Mouse (Mus musculus) limb, embryonic 11.5 days (tissue): ENCODE measurements around the gene Rsph6a. TPM values are rescaled to one million over a fixed set of nuclear protein-coding genes. Genes with fewer than 3 reads are reported as not detected.
"Not testable (repeated sequence)": the region's sequence is repeated elsewhere in the genome, so short reads cannot be mapped to it uniquely, and the experiment has no call there.

Source experiments
- ATAC-seq: fragments of 200-750 bp; cut with Nextera tagmentation; 2 replicates; pipeline ENCODE4 v1.8.0; 2017; ENCODE audit warnings: low read depth; ENCODE audit not compliant: insufficient number of reproducible peaks, low FRiP score, low TSS enrichment
- DNase-seq: peaks from one replicate; pipeline ENCODE4 v3.0.0-alpha.2; 2015; ENCODE audit warnings: low spot score
- H3K27ac ChIP-seq: fragments of 300-500 bp; sonication (generic); replicated peaks from 2 replicates; pipeline ENCODE4 v1.5.1; 2014; ENCODE audit warnings: low read depth, mild to moderate bottlenecking, low read length
- H3K27me3 ChIP-seq: fragments of 300-500 bp; sonication (generic); 2 replicates; pipeline ENCODE4 v1.6.1; 2014; ENCODE audit warnings: mild to moderate bottlenecking, low read length, mixed read lengths; ENCODE audit not compliant: control insufficient read depth, insufficient read depth
- H3K36me3 ChIP-seq: fragments of 300-500 bp; sonication (generic); 2 replicates; pipeline ENCODE4 v1.6.1; 2014; ENCODE audit warnings: mild to moderate bottlenecking, low read length, moderate library complexity, mixed read lengths; ENCODE audit not compliant: control insufficient read depth, insufficient read depth
- H3K4me1 ChIP-seq: fragments of 300-500 bp; sonication (generic); 2 replicates; pipeline ENCODE4 v1.6.1; 2014; ENCODE audit warnings: low read length, mixed read lengths; ENCODE audit not compliant: control insufficient read depth, insufficient read depth
- H3K4me2 ChIP-seq: fragments of 300-500 bp; sonication (generic); 2 replicates; pipeline ENCODE4 v1.6.1; 2014; ENCODE audit warnings: low read depth, mild to moderate bottlenecking, moderate library complexity; ENCODE audit not compliant: severe bottlenecking
- H3K4me3 ChIP-seq: fragments of 300-500 bp; sonication (generic); 2 replicates; pipeline ENCODE4 v1.5.1; 2014; ENCODE audit warnings: low read depth, low read length
- H3K9ac ChIP-seq: fragments of 300-500 bp; sonication (generic); 2 replicates; pipeline ENCODE4 v1.6.1; 2014; ENCODE audit warnings: mild to moderate bottlenecking, low read length
- H3K9me3 ChIP-seq: fragments of 300-500 bp; sonication (generic); 2 replicates; pipeline ENCODE4 v1.6.1; 2016; ENCODE audit warnings: low read length; ENCODE audit not compliant: control insufficient read depth
- WGBS: fragments of 180-500 bp; shearing (Covaris S2); extraction: QIAGEN DNeasy Blood & Tissue Kit; methylation state at CpG from one replicate; pipeline ENCODE4 v1.1.7; 2014; 5-methylcytosine and 5-hydroxymethylcytosine counted together
- polyA plus RNA-seq: library from polyadenylated mRNA; unstranded; fragments of >200 nt; fragmentation: Nextera tagmentation; extraction: Ambion mirVana; gene quantifications from 2 replicates; pipeline ENCODE4 v1.2.1, GENCODE M21; 2014

Gene Rsph6a
- polyA plus RNA-seq, 1 experiment from 2014 or later: not detected

DNA sequence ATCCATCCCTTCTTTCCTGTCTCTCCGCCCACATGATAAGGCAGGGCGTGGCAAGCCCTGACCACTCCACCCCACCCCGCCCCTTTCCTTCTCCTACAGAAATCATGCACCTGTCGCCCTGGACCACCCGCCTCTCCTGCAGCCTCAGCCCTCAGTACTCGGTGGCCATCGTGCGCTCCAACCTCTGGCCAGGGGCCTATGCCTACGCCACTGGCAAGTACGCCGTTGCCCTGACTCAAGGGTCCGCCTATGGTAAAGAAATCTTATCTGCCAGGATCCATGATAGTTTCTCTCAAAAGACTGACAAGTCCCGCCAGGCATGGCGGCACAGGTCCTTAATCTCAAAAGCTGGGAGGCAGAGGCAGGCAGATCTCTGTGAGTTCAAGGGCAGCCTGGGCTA lies 13.4 kb downstream of the Rsph6a start:
- ATAC-seq (no peak), DNase-seq (no peak)
- peaks cover 5% of the 10 kb centered on the region for H3K9me3 ChIP-seq
- no peaks in the 10 kb centered on the region for H3K4me1 ChIP-seq
- H3K9ac ChIP-seq: no peak overlapping the region
- H3K36me3 ChIP-seq: no peaks in the 10 kb centered on the region
- H3K27ac ChIP-seq: no peak overlapping the region
- H3K4me3 ChIP-seq: no peak overlapping the region
- 61% methylated on average over 13 of the region's 14 CpGs for WGBS
- H3K4me2 ChIP-seq: no peak overlapping the region
- peaks cover 36% of the 10 kb centered on the region for H3K27me3 ChIP-seq

DNA sequence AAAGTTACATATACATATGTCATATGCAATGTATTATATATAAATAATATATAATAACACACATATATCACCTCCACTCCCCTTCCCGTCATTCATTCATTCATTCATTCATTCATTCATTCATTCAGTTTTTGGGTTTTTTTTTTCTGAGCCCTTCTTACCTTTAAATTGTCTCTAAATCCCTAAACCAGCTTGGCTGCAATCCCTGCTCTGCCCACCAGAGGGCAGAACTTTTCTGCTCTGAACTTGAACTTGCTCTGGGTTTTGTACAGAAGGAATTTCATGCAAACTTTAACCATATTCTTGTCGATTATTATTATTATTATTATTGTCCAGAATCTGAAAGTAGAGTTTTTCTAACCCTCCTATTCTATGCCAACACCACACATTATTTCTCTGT lies 14.2 kb downstream of the Rsph6a start:
- WGBS: 11% methylated on average over 2 of the region's 2 CpGs
- Histone ChIP-seq H3K9ac (no peak overlapping the region), H3K36me3 (no peaks in the 10 kb centered on the region), H3K27me3 (peaks cover 36% of the 10 kb centered on the region), H3K9me3 (peaks cover 5% of the 10 kb centered on the region), H3K27ac (no peak overlapping the region), H3K4me1 (no peaks in the 10 kb centered on the region), H3K4me2 (no peak overlapping the region), H3K4me3 (no peak overlapping the region)
- no peak for ATAC-seq
- peak; percentile 88 for DNase-seq

DNA sequence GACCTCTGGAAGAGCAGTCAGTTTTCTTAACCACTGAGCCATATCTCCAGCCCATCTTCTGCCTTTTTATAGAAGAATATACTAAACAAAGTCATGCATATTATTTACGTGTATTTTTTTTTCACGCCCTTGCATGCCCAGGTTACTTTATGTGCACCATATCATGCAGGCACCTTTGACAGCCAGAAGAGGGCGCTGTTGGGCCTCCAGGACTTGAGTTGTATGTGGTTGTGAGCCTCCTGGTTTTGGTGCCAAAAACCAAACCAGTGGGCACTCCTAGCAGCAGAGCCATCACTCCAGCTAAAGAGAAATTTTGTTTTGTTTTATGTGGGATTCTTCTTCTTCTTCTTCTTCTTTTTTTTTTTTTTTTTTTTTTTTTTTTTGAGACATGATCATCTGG lies 15.0 kb downstream of the Rsph6a start:
- 46% methylated on average over 3 of the region's 3 CpGs for WGBS
- DNase-seq: no peak
- no peak overlapping the region for H3K4me3 ChIP-seq

DNA sequence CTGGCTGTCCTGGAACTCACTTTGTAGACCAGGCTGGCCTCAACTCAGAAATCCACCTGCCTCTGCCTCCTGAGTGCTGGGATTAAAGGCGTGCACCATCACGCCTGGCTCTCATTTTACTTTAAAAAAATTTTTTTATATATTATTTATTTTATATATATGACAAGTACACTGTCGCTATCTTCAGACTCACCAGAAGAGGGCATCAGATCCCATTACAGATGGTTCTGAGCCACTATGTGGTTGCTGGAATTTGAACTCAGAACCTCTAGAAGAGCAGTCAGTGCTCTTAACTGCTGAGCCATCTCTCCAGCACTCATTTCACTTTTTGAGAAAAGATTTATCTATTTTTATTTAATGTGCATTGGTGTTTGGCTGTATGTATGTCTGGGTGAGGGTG lies 16.5 kb downstream of the Rsph6a start:
- not testable (repeated sequence) for H3K9me3 ChIP-seq, H3K27ac ChIP-seq, ATAC-seq, H3K4me2 ChIP-seq, DNase-seq, H3K4me3 ChIP-seq, H3K36me3 ChIP-seq, H3K4me1 ChIP-seq, H3K9ac ChIP-seq
- peaks cover 15% of the 10 kb centered on the region for H3K27me3 ChIP-seq
- WGBS: 53% methylated on average over 3 of the region's 3 CpGs

More for the DNA sequence above, 15.0 kb downstream of the Rsph6a start:
- no peak for ATAC-seq
- H3K36me3 ChIP-seq: no peaks in the 10 kb centered on the region
- H3K4me2 ChIP-seq: no peak overlapping the region
- H3K9me3 ChIP-seq: peaks cover 5% of the 10 kb centered on the region
- no peak overlapping the region for H3K9ac ChIP-seq
- H3K4me1 ChIP-seq: no peaks in the 10 kb centered on the region
- no peak overlapping the region for H3K27ac ChIP-seq
- peaks cover 31% of the 10 kb centered on the region for H3K27me3 ChIP-seq

DNA sequence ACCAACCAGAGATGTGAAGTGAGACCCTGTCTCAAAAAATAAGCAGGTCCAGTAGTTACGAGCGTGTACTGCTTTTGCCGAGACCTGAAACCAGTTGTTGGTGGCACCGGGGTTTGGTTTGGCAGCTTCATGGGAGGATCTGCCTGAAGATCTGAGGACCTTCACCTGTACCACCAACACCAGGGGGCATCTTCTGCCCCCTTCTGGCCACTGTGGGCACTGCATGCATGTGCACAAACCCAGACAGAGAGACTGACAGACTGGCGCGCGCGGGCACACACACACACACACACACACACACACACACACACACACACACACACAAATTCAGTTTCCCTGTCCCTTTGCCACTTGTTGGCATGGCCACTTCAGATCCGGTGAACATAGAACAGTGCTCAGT lies 19.0 kb downstream of the Rsph6a start:
- DNase-seq: no peak
- H3K9ac ChIP-seq: no peak overlapping the region
- H3K4me1 ChIP-seq: peaks cover 13% of the 10 kb centered on the region
- no peaks in the 10 kb centered on the region for H3K9me3 ChIP-seq
- ATAC-seq: no peak
- H3K4me3 ChIP-seq: no peak overlapping the region
- H3K36me3 ChIP-seq: peaks cover 5% of the 10 kb centered on the region; the same call in 1 of the 2 replicates
- H3K27me3 ChIP-seq: no peaks in the 10 kb centered on the region
- no peak overlapping the region for H3K27ac ChIP-seq
- 81% methylated on average over 9 of the region's 9 CpGs for WGBS
- H3K4me2 ChIP-seq: no peak overlapping the region

DNA sequence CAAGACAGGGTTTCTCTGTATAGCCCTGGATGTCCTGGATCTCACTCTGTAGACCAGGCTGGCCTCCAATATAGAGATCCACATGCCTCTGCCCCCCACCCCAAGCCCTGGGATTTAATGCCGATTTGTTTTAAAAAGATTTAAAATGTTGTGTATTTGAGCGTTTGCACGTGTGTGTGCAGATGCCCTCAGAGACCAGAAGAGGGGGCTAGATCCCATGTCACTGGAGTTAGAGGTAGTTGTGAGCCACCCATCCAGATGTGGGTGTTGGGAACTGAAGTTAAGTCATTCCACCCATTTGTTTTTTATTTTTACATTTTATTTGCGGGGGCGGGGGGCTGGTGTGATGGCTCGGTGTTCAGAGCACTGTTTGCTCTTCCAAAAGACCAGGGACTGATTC lies 20.0 kb downstream of the Rsph6a start:
- H3K27ac ChIP-seq: no peak overlapping the region
- no peak for DNase-seq
- no peak overlapping the region for H3K4me2 ChIP-seq
- 92% methylated on average over 6 of the region's 6 CpGs for WGBS
- peaks cover 8% of the 10 kb centered on the region for H3K36me3 ChIP-seq
- H3K4me1 ChIP-seq: peaks cover 13% of the 10 kb centered on the region
- no peak for ATAC-seq
- no peaks in the 10 kb centered on the region for H3K9me3 ChIP-seq
- H3K27me3 ChIP-seq: no peaks in the 10 kb centered on the region
- H3K9ac ChIP-seq: no peak overlapping the region
- no peak overlapping the region for H3K4me3 ChIP-seq

DNA sequence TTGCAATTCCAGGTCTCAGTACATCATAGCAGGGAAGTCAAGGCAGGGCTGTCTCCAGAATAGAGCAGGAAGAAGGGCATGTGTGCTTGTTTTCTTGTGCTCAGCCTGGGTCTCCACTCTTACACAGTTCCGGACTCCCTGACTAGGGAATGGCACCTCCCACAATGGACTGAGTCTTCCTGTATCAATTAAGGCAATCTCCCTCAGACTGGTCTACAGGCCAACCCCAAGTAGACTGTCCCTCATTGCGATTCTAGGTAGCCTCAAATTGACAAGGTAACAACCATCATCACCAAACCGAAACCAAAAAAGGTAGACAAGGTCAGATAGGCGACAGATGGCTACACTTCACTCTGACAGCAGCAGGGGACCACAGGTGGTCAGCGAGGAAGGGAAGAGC lies 20.7 kb downstream of the Rsph6a start:
- H3K4me3 ChIP-seq: peak overlapping the region; percentile 85; the same call in 1 of the 2 replicates
- no peak overlapping the region for H3K9ac ChIP-seq
- H3K27me3 ChIP-seq: no peaks in the 10 kb centered on the region
- H3K36me3 ChIP-seq: peaks cover 14% of the 10 kb centered on the region
- 67% methylated on average over 5 of the region's 5 CpGs for WGBS
- no peak overlapping the region for H3K27ac ChIP-seq
- no peaks in the 10 kb centered on the region for H3K9me3 ChIP-seq
- H3K4me2 ChIP-seq: peak overlapping the region; percentile 35
- H3K4me1 ChIP-seq: peaks cover 13% of the 10 kb centered on the region
- no peak; the same call in 1 of the 2 replicates for ATAC-seq
- DNase-seq: no peak

DNA sequence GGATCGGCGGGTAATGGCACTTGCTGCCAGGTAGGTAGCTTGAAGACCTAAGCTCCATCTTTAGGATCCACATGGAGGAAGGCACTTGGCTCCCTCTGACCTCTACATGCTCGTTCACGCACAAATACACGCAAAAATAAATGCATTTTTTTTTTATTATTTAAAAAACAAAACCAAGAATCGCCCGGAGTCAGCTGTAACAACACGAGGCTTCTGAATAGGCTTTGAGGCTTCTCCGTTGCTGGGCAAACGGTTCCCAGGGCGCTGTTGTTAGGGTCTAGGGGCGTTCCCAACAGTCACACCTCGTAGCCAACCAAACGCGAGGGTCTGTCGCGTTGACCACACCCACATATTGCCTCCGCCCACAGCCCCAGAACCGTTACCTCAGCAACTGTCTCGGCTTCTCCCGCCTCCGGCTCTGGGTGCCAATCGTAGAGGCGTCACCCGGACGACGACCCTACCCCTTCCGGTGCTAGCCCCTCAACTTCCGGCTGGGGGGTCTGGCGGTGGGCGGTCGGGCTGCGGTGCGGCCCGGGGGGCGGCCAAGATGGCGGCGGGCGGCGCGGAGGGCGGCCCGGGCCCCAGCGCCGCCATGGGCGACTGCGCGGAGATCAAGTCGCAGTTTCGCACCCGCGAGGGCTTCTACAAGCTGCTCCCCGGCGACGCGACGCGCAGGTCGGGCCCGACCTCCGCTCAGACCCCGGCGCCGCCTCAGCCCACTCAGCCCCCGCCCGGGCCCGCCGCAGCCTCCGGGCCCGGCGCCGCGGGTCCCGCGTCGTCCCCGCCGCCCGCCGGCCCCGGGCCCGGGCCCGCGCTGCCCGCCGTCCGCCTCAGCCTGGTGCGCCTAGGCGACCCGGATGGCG lies 21.5 kb downstream of the Rsph6a start, which contains the start of gene Dmwd:
Gene Dmwd (plus strand): TSS at position 505 of the 863 bp plus-strand sequence.
- Histone ChIP-seq H3K27ac (peak within 1 kb of the TSS; percentile 52; the same call in 1 of the 2 replicates), H3K4me1 (peaks cover 13% of the 10 kb centered on the region), H3K9ac (peak within 1 kb of the TSS; percentile 97), H3K9me3 (no peaks in the 10 kb centered on the region), H3K27me3 (no peaks in the 10 kb centered on the region), H3K36me3 (peaks cover 20% of the 10 kb centered on the region), H3K4me2 (peak within 1 kb of the TSS; percentile 96), H3K4me3 (peak within 1 kb of the TSS; percentile 85)
- peak; percentile 99 for DNase-seq
- ATAC-seq: peak; percentile 99
- WGBS: 2% methylated on average over 58 of the region's 91 CpGs
